Mouse (Mus musculus): Measurements from ENCODE around the gene Pdxdc1.

Pdxdc1 gene

GRCm38 (mm10) chr16:13883094-13883774, 19.7 kb downstream of the Pdxdc1 start:
- no peak for DNase-seq (ENCODE audit: low read depth, low spot score)

- DNase-seq (ENCODE audit: low read depth, low spot score), result no peak
These were observed 27.4 kb downstream of the Pdxdc1 start for GRCm38 (mm10) chr16:13875483-13875882.

- DNase-seq (ENCODE audit: low read depth, low spot score), result peak; percentile 25
These were observed 34.9 kb downstream of the Pdxdc1 start for GRCm38 (mm10) chr16:13867910-13868514.

GRCm38 (mm10) chr16:13867406-13867805, 35.5 kb downstream of the Pdxdc1 start:
- DNase-seq (ENCODE audit: low read depth, low spot score), result peak; percentile 44

- no peak for DNase-seq (ENCODE audit: low read depth, low spot score)
These were observed 36.3 kb downstream of the Pdxdc1 start for GRCm38 (mm10) chr16:13866616-13867015.

GRCm38 (mm10) chr16:13866076-13866475, 36.9 kb downstream of the Pdxdc1 start:
- DNase-seq (ENCODE audit: low read depth, low spot score), result no peak

GRCm38 (mm10) chr16:13853886-13854285, 49.0 kb downstream of the Pdxdc1 start:
- no peak for DNase-seq (ENCODE audit: low read depth, low spot score)

GRCm38 (mm10) chr16:13851446-13851845, 51.5 kb downstream of the Pdxdc1 start:
- DNase-seq (ENCODE audit: low read depth, low spot score), result no peak

GRCm38 (mm10) chr16:13848310-13848709, 54.6 kb downstream of the Pdxdc1 start:
- no peak for DNase-seq (ENCODE audit: low read depth, low spot score)

- DNase-seq (ENCODE audit: low read depth, low spot score), result no peak
These were observed 56.3 kb downstream of the Pdxdc1 start for GRCm38 (mm10) chr16:13846675-13847074.

- DNase-seq (ENCODE audit: low read depth, low spot score), result no peak
These were observed 57.9 kb downstream of the Pdxdc1 start for GRCm38 (mm10) chr16:13845031-13845430.

- DNase-seq (ENCODE audit: low read depth, low spot score), result no peak
These were observed 62.0 kb downstream of the Pdxdc1 start for GRCm38 (mm10) chr16:13840956-13841355.

GRCm38 (mm10) chr16:13840056-13840455, 62.9 kb downstream of the Pdxdc1 start:
- no peak for DNase-seq (ENCODE audit: low read depth, low spot score)

- no peak for DNase-seq (ENCODE audit: low read depth, low spot score)
These were observed 68.5 kb downstream of the Pdxdc1 start for GRCm38 (mm10) chr16:13834382-13834781.

- no peak for DNase-seq (ENCODE audit: low read depth, low spot score)
These were observed 71.3 kb downstream of the Pdxdc1 start for GRCm38 (mm10) chr16:13831606-13832005.

- DNase-seq (ENCODE audit: low read depth, low spot score), result peak; percentile 47
These were observed 72.5 kb downstream of the Pdxdc1 start for GRCm38 (mm10) chr16:13830444-13830843.

GRCm38 (mm10) chr16:13826511-13826910, 76.4 kb downstream of the Pdxdc1 start:
- no peak for DNase-seq (ENCODE audit: low read depth, low spot score)

GRCm38 (mm10) chr16:13825781-13826490, 77.0 kb downstream of the Pdxdc1 start:
- DNase-seq (ENCODE audit: low read depth, low spot score), result no peak

GRCm38 (mm10) chr16:13820771-13821170, 82.2 kb downstream of the Pdxdc1 start:
- DNase-seq (ENCODE audit: low read depth, low spot score), result peak; percentile 46

GRCm38 (mm10) chr16:13819806-13820500, 83.0 kb downstream of the Pdxdc1 start:
- DNase-seq (ENCODE audit: low read depth, low spot score), result no peak

GRCm38 (mm10) chr16:13819394-13819743, 83.6 kb downstream of the Pdxdc1 start:
- DNase-seq (ENCODE audit: low read depth, low spot score), result peak; percentile 44

Measured in ES-CJ7 (cell line).